Mouse (Mus musculus): ENCODE measurements around the gene Mlf2.

Mlf2 gene

DNA sequence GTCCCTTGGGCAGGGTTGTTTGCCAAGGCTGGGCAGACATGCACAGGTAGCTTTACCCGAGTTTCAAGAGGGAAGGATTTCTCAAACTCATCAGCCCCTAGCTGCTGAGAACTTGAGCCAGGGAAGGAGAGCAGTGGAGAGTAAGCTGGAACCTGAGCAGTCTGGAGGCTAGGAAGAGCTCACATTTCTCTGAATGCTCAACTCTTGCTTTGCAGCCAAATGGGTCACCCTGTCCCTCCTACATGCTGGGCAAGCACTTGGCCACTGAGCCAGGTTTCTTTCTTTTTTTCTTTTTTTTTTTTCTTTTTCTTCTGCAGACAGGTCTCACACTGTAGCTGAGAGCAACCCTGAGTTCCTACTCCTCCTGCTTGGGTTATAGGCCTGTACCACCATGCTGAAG is 5.5 kb downstream of the Mlf2 start:
- DNase-seq = no peak

- no peak for DNase-seq
Observed at GRCm38 (mm10) chr6:124937493-124937892, 6.3 kb downstream of the Mlf2 start.

DNA sequence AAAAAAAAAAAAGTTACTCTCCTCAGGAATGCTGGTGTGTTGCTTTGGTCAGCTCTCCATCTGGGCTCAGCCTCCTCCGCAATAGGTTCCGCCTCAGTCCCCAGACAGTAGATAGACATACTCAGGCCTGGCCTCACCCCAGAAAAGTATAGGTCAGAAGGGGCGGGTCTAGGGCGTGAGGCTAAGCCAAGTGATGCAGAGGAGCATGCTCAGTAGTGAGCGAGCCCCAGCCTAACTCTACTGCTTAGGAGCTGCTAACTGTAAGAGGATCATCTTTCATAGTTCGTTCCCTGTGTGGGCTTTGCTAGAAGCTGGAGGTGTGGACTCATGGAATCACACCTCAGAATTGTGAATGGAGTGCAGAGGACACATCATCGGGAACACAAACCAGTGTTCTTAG is 7.4 kb downstream of the Mlf2 start:
- DNase-seq = no peak

DNA sequence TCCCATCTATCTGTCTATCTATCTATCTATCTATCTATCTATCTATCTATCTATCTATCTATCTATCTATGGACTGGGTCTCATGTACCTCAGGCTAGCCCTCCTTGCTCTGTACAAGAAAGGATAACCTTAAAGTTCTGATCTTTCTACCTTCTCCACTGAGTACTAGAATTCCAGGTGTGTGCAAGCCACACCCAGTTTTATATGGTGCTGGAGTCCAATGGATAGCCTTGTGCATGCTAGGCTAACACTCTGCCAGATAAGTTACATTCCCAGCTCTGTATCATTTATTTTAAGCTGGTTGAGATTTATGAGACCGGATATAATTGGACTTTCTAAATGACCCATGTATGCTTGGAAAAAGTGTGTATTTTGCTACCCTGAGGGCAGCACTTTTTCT is 10.5 kb downstream of the Mlf2 start:
- no peak for DNase-seq

DNA sequence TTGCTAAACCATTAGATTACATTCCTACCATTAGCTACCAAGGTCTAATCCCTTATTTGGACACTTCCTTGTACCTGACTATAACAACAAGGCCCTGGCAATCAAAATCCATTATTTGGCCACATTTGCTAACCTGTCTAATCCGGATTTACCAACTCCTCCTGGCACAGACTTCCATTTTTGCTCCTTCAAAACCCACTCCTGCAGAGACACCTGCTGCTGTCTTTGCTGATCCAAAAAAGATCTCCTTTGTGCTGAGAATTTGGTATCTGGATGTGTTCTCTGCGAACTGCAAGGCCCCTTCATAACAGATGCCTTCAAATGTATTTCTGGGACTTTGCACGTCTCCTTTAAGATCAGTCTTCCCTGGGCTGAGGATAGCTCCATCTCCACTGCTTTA is 12.3 kb downstream of the Mlf2 start:
- DNase-seq = no peak

DNA sequence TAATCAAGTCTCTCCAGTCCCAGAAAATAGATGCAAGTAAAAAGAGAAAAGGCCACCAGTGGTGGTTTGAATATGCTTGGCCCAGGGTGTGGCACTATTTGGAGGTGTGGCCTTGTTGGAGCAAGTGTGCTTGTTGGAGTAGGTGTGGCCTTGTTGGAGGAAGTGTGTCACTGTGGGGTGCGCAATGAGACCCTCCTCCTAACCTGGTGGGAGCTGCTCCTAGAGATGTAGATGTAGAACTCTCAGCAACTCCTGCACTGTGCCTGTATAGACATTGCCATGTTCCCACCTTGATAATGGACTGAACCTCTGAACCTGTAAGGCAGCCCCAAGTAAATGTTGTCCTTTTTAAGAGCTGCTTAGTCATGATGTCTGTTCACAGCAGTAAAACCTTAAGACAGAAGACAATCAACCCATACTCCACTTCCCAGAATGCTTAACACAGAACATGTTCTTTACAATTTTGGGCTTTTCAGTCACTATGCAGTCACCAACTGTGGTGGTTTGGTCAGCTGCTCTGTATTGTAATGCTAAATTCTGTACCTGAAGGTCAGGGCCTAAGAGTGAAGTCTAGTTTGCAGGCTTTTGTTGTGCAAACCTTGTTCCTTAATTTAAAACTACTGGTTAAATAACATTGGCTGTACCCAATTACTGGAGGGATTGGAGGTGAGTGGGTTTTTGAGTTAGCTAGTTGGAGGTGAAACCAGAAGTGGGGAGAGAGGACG is 23.0 kb downstream of the Mlf2 start:
- DNase-seq = no peak

- DNase-seq = no peak
Observed at GRCm38 (mm10) chr6:124955212-124955611, 24.0 kb downstream of the Mlf2 start.

DNA sequence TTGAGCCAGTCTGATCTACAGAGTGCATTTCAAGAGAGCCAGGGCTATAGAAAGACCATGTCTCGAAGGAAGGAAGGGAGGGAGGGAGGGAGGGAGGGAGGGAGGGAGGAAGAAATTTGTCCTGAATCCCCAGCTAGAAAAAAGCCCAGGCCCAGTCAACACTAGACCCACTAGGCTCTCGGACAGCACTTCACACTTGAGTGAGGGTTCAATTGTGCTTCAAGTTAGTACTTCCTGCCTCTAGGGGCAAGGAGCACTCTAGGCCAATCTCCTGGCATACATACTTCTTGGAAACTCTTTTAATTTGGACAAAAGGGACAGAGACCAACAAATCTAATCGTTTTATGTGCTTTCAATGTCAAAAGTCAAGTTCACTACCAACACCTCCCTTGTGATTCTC is 26.9 kb downstream of the Mlf2 start:
- no peak for DNase-seq

DNA sequence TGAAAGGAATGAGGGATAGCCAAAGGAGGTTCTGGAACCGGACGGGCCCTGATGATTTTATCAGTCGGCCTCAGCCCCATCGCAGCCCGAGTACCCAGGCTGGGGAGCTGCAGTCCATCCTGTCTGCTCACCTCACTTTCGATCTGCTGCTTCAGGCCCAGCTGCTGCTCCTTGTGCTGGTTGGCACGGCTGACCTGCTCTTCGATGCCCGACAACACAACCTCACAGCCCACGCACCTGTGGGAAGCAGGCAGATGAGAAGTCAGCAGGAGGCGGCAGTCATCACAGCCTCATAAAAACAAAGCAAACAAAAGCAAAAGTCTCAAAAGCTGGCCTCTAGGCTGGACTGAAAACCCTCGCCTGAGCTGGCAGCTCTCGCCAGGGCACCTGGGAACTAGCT is 28.8 kb downstream of the Mlf2 start:
- no peak for DNase-seq

DNA sequence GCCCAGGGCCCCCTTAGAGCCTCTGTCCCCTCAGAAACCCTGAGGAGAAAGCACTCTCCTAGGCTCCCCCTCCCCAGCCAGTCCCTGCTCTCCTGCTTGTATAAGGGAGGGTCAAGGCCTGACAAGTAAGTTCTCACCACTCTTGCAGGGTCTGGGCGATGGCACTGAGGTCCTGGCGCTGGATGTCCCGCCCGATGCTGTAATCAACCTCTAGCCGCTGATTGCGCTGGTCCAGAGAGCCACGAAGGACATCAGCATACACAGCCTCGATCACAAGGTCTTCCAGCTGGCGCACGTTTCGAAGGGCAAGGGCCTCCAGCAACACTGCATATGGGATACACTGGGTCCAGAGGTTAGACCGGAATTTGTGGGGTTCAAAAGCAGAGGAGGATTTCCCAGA is 29.8 kb downstream of the Mlf2 start:
- no peak for DNase-seq

GRCm38 (mm10) chr6:124964638-124965037 is 33.5 kb downstream of the Mlf2 start:
- peak in 1 of 2 experiments; percentile 8 for DNase-seq

- peak; percentile 96 to 97 for DNase-seq
Observed at GRCm38 (mm10) chr6:124965088-124965719, 34.0 kb downstream of the Mlf2 start, which contains the start of gene Cops7a. Cops7a (minus strand) TSS chr6:124965538.

GRCm38 (mm10) chr6:124965747-124966146 is 34.6 kb downstream of the Mlf2 start:
- DNase-seq = no peak

DNA sequence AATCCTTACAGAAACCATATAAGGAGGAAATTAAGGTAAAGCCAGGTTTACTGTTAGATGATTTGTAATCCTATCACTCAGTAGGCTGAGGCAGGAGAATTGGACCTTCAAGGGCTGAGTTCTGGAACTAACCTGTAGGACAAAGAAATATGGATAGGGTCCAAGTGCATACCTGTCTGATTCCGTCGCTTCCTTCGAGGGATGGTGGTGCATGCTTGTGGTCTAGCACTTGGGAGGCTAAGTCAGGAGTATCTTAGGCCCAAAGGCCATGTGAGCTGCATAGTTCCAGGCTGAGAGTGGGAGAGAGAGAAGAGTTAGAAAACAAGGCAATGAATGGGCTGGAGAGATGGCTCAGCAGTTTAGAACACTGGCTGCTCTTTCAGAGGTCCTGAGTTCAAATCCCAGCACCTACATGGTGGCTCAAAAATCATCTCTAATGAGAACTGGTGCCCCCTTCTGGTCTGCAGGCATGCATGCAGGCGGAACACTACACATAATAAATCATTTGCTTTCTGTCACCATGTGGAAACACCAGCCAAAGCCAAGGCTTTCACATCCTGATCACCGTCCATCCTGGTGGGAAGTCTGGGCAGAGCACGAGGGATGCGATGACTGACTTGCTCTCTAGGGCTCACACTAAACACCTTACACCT is 35.4 kb downstream of the Mlf2 start:
- DNase-seq = peak; percentile 15 to 27

- DNase-seq = peak; percentile 49 to 50
Observed at GRCm38 (mm10) chr6:124967766-124968165, 36.6 kb downstream of the Mlf2 start.
